8 mouse cellular contexts compared by ENCODE assay signal in the genomic region with DNA sequence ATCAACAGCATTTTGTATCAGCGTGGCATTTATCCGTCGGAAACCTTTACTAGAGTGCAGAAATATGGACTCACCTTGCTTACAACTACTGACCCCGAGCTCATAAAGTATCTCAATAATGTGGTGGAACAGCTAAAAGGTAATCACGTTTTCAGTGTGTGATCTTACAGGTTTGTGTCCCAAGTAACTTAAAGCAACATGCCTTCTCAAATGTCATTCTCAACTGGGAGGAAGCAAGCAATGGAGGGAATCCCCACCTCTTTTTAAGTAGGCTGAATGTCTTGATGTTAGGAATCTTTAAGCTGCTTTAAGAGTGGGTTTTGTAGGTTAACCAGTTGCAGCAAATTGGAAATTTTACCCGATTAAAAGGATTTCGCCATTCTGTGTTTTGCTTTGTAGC. TPM values are rescaled to one million over a fixed set of nuclear protein-coding genes. Genes with fewer than 3 reads are reported as not detected.
DNase-seq lines count a peak whose midpoint lies in the region; ATAC-seq and TF ChIP-seq lines count a peak whose summit lies in the region.
"Had no signal": no experiment of that assay in that cellular context is flagged by ENCODE, and none has a peak within 500 bp of the region (broad histone marks: within the 10 kb centered on the region; RNA-seq: fewer than 3 reads in every experiment).

No protein-coding gene starts in this region.

- no peak for ATAC-seq in lung, embryonic 14.5 days (ENCODE audit: insufficient read depth)
- no peak for ATAC-seq in embryonic facial prominence, embryonic 13.5 days (ENCODE audit: insufficient number of reproducible peaks, insufficient read depth, low FRiP score, low TSS enrichment, low read depth)
- no peak for ATAC-seq in limb, embryonic 11.5 days (ENCODE audit: insufficient number of reproducible peaks, low FRiP score, low TSS enrichment, low read depth)

- TF ChIP-seq CTCF in lung, embryonic 14.5 days (IDR thresholded peaks at IDR 0.05; ENCODE audit: low read depth) = no peak

- no peaks in the 10 kb centered on the region; the same call in 1 of the 2 replicates for H3K4me1 ChIP-seq in lung, embryonic 14.5 days (ENCODE audit: insufficient read depth)
- H3K4me1 ChIP-seq in embryonic facial prominence, embryonic 13.5 days = peaks cover 11% of the 10 kb centered on the region
- H3K4me1 ChIP-seq in limb, embryonic 11.5 days (ENCODE audit: control insufficient read depth, insufficient read depth, low read length) = peaks cover 5% of the 10 kb centered on the region

- no peaks in the 10 kb centered on the region for H3K9me3 ChIP-seq in lung, embryonic 14.5 days (ENCODE audit: low read depth, low read length)
- no peaks in the 10 kb centered on the region for H3K9me3 ChIP-seq in embryonic facial prominence, embryonic 13.5 days
- no peaks in the 10 kb centered on the region for H3K9me3 ChIP-seq in limb, embryonic 11.5 days (ENCODE audit: control insufficient read depth, low read length)

- H3K9ac ChIP-seq in lung, embryonic 14.5 days = peak overlapping the region; percentile 80
- peak overlapping the region; percentile 83 for H3K9ac ChIP-seq in embryonic facial prominence, embryonic 13.5 days
- H3K9ac ChIP-seq in limb, embryonic 11.5 days (ENCODE audit: low read length) = peak overlapping the region; percentile 75

- H3K27ac ChIP-seq in lung, embryonic 14.5 days (ENCODE audit: low read depth) = peak overlapping the region; percentile 91
- H3K27ac ChIP-seq in embryonic facial prominence, embryonic 13.5 days = peak overlapping the region; percentile 92; the same call in 1 of the 2 replicates
- H3K27ac ChIP-seq in limb, embryonic 11.5 days (replicated peaks; ENCODE audit: low read depth, low read length) = peak overlapping the region; percentile 74; the same call in 1 of the 2 replicates

- 10% methylated on average over 7 of the region's 7 CpGs for WGBS in lung, embryonic 14.5 days
- WGBS in embryonic facial prominence, embryonic 13.5 days = 12% methylated on average over 7 of the region's 7 CpGs
- WGBS in limb, embryonic 11.5 days = 14% methylated on average over 7 of the region's 7 CpGs

- peak; percentile 28 for DNase-seq in lung, embryonic 14.5 days
- no peak for DNase-seq in lung, adult 18-20 months
- peak; percentile 23 for DNase-seq in limb, embryonic 11.5 days (ENCODE audit: low spot score)
- DNase-seq in splenic B cell, adult 2 months (ENCODE audit: low read depth, low spot score) = peak; percentile 11
- no peak for DNase-seq in B cell, adult 2 months
- no peak for DNase-seq in spleen, postnatal 4 days (ENCODE audit: low spot score in 2 of 2)

- H3K27me3 ChIP-seq in lung, embryonic 14.5 days (ENCODE audit: insufficient read depth, low read length) = no peaks in the 10 kb centered on the region
- H3K27me3 ChIP-seq in embryonic facial prominence, embryonic 13.5 days = no peaks in the 10 kb centered on the region
- H3K27me3 ChIP-seq in limb, embryonic 11.5 days (ENCODE audit: control insufficient read depth, insufficient read depth, low read length) = no peaks in the 10 kb centered on the region
- H3K27me3 ChIP-seq in splenic B cell, adult 2 months (ENCODE audit: control insufficient read depth, insufficient read depth, low read length, poor library complexity, severe bottlenecking) = no peaks in the 10 kb centered on the region

- H3K36me3 ChIP-seq in lung, embryonic 14.5 days (ENCODE audit: insufficient read depth) = peaks cover 29% of the 10 kb centered on the region
- H3K36me3 ChIP-seq in embryonic facial prominence, embryonic 13.5 days = peaks cover 17% of the 10 kb centered on the region
- H3K36me3 ChIP-seq in limb, embryonic 11.5 days (ENCODE audit: control insufficient read depth, insufficient read depth, low read length) = peaks cover 10% of the 10 kb centered on the region; the same call in 1 of the 2 replicates
- peaks cover 6% of the 10 kb centered on the region; the same call in 1 of the 2 replicates for H3K36me3 ChIP-seq in splenic B cell, adult 2 months (ENCODE audit: control insufficient read depth, insufficient read depth, low read length, poor library complexity, severe bottlenecking)

- H3K4me2 ChIP-seq in lung, embryonic 14.5 days = peak overlapping the region; percentile 68
- H3K4me2 ChIP-seq in embryonic facial prominence, embryonic 13.5 days = peak overlapping the region; percentile 74
- H3K4me2 ChIP-seq in limb, embryonic 11.5 days (ENCODE audit: low read depth, severe bottlenecking) = peak overlapping the region; percentile 52

- H3K4me3 ChIP-seq in lung, embryonic 14.5 days (ENCODE audit: low read depth, low read length) = peak overlapping the region; percentile 78
- peak overlapping the region; percentile 78 for H3K4me3 ChIP-seq in embryonic facial prominence, embryonic 13.5 days
- H3K4me3 ChIP-seq in limb, embryonic 11.5 days (ENCODE audit: low read depth, low read length) = peak overlapping the region; percentile 75

RNA-seq across cellular contexts. Expression of a gene that starts 0.8 kb away (rescaled TPM):
- 155 and 159 TPM in 2 replicates for polyA plus RNA-seq in lung, embryonic 14.5 days (2014; fragmentation: Nextera tagmentation; extraction: Ambion mirVana)
- 89.8 and 95.6 TPM in 2 replicates for polyA plus RNA-seq in embryonic facial prominence, embryonic 13.5 days (2015; fragmentation: Nextera tagmentation; extraction: Ambion mirVana)
- polyA plus RNA-seq in limb, embryonic 11.5 days (2014; fragmentation: Nextera tagmentation; extraction: Ambion mirVana) = 124 and 136 TPM in 2 replicates

RNA-seq across cellular contexts. Expression of a gene that starts 23.9 kb away (rescaled TPM):
- 0.07 and 0.11 TPM in 2 replicates for polyA plus RNA-seq in lung, embryonic 14.5 days (2014; fragmentation: Nextera tagmentation; extraction: Ambion mirVana)
- polyA plus RNA-seq in embryonic facial prominence, embryonic 13.5 days (2015; fragmentation: Nextera tagmentation; extraction: Ambion mirVana) = 0.17 TPM in 1 of 2 replicates, not detected in the other
- 0.18 and 0.32 TPM in 2 replicates for polyA plus RNA-seq in limb, embryonic 11.5 days (2014; fragmentation: Nextera tagmentation; extraction: Ambion mirVana)
- polyA plus RNA-seq: frontal cortex, adult 2 months had no signal

Comparison
In these comparisons a context has a peak if more than half of its experiments do, and no peak if none do; other contexts are left out.
1. DNase-seq: peak in lung, embryonic 14.5 days (single experiment), limb, embryonic 11.5 days (single experiment) and splenic B cell, adult 2 months (single experiment); none in lung, adult 18-20 months (0 of 2), B cell, adult 2 months (0 of 2) and spleen, postnatal 4 days (0 of 2).
2. Peak in every context shown above with its lines, with median percentiles within 50 percentile points of each other: H3K27ac ChIP-seq, H3K4me2 ChIP-seq, H3K4me3 ChIP-seq and H3K9ac ChIP-seq.